Mouse (Mus musculus): ENCODE measurements around the gene Dmgdh.

DNA sequence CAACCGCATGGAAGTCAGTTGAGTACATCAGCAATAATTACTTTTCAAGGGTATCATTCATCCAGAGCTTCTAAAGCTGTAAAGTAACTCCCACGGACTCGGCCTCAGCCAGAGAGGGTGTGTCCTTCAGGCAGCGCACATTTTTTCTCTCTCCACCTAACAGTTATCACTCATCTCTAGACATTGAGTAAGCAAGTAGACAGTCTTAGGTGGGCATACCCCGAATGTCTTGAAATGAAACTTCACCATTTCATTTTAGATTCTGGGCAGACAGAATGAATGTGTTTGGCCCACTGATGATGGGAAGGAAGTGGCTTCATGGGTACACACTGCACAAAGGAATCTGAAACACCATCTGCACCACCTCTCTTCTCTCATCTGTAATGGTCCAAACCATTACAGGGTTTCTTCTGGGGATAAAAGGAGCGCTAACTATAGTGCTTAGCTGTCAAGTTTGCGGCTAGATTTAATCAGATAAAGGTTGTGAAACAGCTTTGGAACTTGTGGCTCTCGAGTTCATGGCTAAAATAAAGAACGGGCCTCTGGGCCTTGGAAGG, 96.9 kb downstream of the Dmgdh start:
- TF ChIP-seq CTCF (IDR thresholded peaks at IDR 0.05; ENCODE audit: borderline replicate concordance, insufficient read depth, low read length) = no peak
- no peak for TF ChIP-seq POLR2A (IDR thresholded peaks at IDR 0.05; ENCODE audit: low read depth, low read length)

Measured in embryonic fibroblast, embryonic 13.5 days (primary cell).